Mouse (Mus musculus) testis, adult 2 months (tissue): ENCODE measurements around the gene St6galnac3. TPM values are rescaled to one million over a fixed set of nuclear protein-coding genes. Genes with fewer than 3 reads are reported as not detected.

ENCODE experiments used
- H3K27ac ChIP-seq: fragments of 200-500 bp; 2 replicates; pipeline ENCODE4 v1.5.1; 2012; ENCODE audit warnings: low read depth, low read length; ENCODE audit not compliant: control insufficient read depth, insufficient read depth
- H3K27me3 ChIP-seq: fragments of 200-500 bp; 2 replicates; pipeline ENCODE4 v1.6.1; 2012; ENCODE audit warnings: mild to moderate bottlenecking, low read length, moderate library complexity; ENCODE audit not compliant: control insufficient read depth, insufficient read depth
- H3K36me3 ChIP-seq: fragments of 200-500 bp; 2 replicates; pipeline ENCODE4 v1.6.1; 2012; ENCODE audit warnings: mild to moderate bottlenecking, low read length; ENCODE audit not compliant: control insufficient read depth, insufficient read depth
- H3K4me1 ChIP-seq: fragments of 200-500 bp; 2 replicates; pipeline ENCODE4 v1.6.1; 2012; ENCODE audit warnings: low read length; ENCODE audit not compliant: control insufficient read depth, insufficient read depth
- H3K4me3 ChIP-seq: fragments of 200-500 bp; 2 replicates; pipeline ENCODE4 v1.5.1; 2012; ENCODE audit warnings: low read depth, mild to moderate bottlenecking, low read length, moderate library complexity, mixed read lengths; ENCODE audit not compliant: control insufficient read depth
- CTCF ChIP-seq: fragments of 200-500 bp; IDR thresholded peaks from 2 replicates; pipeline ENCODE4 v1.5.1; 2012; ENCODE audit warnings: low read depth, mild to moderate bottlenecking, inconsistent platforms, low read length, moderate library complexity; ENCODE audit not compliant: control insufficient read depth, insufficient read depth, insufficient replicate concordance
- POLR2A ChIP-seq: fragments of 200-500 bp; IDR thresholded peaks from 2 replicates; pipeline ENCODE4 v1.6.1; 2012; ENCODE audit warnings: low read depth, mild to moderate bottlenecking, inconsistent platforms, low read length, moderate library complexity; ENCODE audit not compliant: control insufficient read depth
- polyA plus RNA-seq: library from polyadenylated mRNA; depleted of rRNA; stranded (reverse); fragments of >200 nt; gene quantifications from 2 replicates; pipeline ENCODE4 v1.2.3, GENCODE M21; 2012

The St6galnac3 gene
- polyA plus RNA-seq, 1 experiment: 2.2 TPM

GRCm38 (mm10) chr3:153744447-153744846 lies 19.5 kb upstream of the St6galnac3 start:
- TF ChIP-seq CTCF (no peak), POLR2A (no peak)
- Histone ChIP-seq H3K36me3 (no peaks in the 10 kb centered on the region), H3K27ac (no peak overlapping the region), H3K4me3 (no peak overlapping the region), H3K27me3 (no peaks in the 10 kb centered on the region), H3K4me1 (no peaks in the 10 kb centered on the region)

- H3K4me3 ChIP-seq: no peak overlapping the region
- no peaks in the 10 kb centered on the region for H3K4me1 ChIP-seq
- H3K36me3 ChIP-seq: no peaks in the 10 kb centered on the region
- no peak overlapping the region for H3K27ac ChIP-seq
- H3K27me3 ChIP-seq: no peaks in the 10 kb centered on the region
- TF ChIP-seq CTCF (no peak), POLR2A (no peak)
These were observed 16.8 kb upstream of the St6galnac3 start for GRCm38 (mm10) chr3:153741800-153742199.

DNA sequence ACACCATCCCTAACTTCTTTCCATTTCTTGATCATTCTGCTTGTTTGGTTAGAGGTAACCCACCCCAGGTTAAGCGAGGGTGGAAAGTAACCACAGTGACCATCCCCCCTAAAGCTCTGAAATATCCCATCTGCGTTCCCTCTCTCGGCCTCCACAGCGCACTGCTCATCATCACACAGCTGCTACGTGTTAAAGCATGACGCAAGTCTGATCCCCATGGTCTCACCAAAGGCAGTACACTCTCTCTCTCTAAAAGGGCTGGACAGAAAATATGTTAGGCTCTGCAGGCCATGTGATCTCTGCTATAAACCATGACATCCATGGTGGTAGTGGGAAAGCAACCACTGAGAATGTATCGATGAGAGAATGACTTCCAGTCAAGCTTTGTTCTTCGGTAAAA lies 14.4 kb upstream of the St6galnac3 start:
- H3K27ac ChIP-seq: no peak overlapping the region
- H3K4me1 ChIP-seq: no peaks in the 10 kb centered on the region
- H3K36me3 ChIP-seq: no peaks in the 10 kb centered on the region
- H3K27me3 ChIP-seq: no peaks in the 10 kb centered on the region
- no peak overlapping the region for H3K4me3 ChIP-seq
- no peak for TF ChIP-seq CTCF
- no peak for TF ChIP-seq POLR2A

DNA sequence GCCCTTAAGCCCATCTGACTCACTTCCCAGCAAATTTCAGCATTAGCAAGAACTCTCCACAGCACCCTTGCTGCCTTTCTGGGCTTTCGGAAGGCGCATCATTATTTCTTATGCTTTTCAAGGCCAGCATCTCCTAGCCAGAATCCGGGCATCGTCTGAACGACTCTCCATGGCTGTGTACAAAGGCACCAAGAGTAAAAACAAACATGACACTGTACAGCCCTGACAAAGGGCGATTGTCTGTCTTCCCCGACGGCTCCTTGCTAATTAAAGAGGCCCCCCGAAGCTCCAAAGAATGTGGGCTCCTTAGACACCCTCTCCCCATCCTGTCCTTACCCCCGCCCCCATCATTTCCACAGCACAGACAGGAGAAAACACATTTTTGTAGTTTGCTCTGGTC lies 13.4 kb upstream of the St6galnac3 start:
- no peaks in the 10 kb centered on the region for H3K27me3 ChIP-seq
- H3K36me3 ChIP-seq: no peaks in the 10 kb centered on the region
- no peaks in the 10 kb centered on the region for H3K4me1 ChIP-seq
- no peak for TF ChIP-seq POLR2A
- TF ChIP-seq CTCF: no peak
- no peak overlapping the region for H3K27ac ChIP-seq
- no peak overlapping the region for H3K4me3 ChIP-seq

DNA sequence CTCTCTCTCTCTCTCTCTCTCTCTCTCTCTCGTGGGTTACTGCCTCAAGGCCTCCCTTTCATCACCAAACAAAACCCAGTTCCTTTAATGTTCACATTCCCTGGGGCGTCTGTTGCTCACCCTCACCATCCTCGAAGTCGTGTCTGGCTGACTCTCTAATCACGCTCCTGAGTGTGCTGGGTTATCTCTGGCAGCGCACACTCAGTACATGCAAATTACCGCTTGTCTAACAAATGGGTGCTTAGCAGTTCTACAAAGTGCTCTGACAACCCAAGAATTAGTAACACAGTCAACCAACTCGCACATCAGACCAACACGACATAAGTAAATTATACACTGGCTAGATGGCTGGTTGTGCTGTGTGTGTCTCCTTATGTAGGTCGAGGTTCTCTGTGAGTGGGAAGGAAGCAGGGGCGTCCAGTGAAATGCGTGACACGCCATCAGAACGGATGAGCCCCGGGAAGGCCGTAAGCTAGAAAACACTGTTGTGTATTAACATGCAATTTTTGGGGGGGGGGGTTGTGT lies 11.8 kb upstream of the St6galnac3 start:
- TF ChIP-seq CTCF: no peak
- TF ChIP-seq POLR2A: no peak
- Histone ChIP-seq H3K27me3 (no peaks in the 10 kb centered on the region), H3K27ac (no peak overlapping the region), H3K4me3 (no peak overlapping the region), H3K4me1 (no peaks in the 10 kb centered on the region), H3K36me3 (no peaks in the 10 kb centered on the region)

DNA sequence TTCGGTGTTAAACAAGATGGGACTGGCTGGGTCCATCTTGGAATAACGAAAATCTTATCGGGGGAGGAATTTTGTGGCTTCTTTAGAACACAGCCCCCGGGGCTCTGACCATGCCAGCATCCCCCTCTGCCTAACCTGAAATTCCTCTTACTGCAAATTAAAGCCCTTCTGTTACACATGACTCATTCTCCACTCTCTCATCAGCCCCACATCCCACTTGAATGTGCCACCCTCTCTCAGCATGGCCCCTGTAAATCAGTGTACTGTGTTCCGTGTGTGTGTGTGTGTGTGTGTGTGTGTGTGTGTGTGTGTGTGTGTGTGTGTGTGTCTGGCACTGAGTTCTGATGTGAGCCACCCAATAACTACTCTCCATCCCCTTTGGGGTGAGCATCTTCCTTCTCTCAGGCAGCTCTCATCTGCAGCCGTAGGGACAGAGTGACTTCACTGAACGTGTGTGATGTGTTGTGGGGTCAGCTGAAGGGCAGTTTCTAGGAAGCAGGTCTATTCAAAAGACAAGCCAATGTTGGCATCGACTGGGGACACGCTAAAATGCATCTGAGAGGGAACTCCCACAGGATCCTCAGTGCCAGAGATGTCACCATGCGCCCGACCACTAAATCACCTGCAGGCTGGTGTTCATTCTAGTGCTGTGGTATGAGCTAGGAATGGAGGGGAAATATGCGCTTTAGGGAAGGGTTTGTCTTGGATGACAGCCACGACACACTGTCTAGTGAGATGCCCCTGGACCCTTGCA lies 11.0 kb upstream of the St6galnac3 start:
- Histone ChIP-seq H3K4me1 (no peaks in the 10 kb centered on the region), H3K27ac (no peak overlapping the region), H3K4me3 (no peak overlapping the region), H3K27me3 (no peaks in the 10 kb centered on the region), H3K36me3 (no peaks in the 10 kb centered on the region)
- TF ChIP-seq POLR2A: no peak
- TF ChIP-seq CTCF: no peak

- H3K4me3 ChIP-seq: no peak overlapping the region
- no peaks in the 10 kb centered on the region for H3K36me3 ChIP-seq
- TF ChIP-seq POLR2A (no peak), CTCF (no peak)
- H3K27me3 ChIP-seq: no peaks in the 10 kb centered on the region
- no peak overlapping the region for H3K27ac ChIP-seq
- no peaks in the 10 kb centered on the region for H3K4me1 ChIP-seq
These were observed 9.8 kb upstream of the St6galnac3 start for GRCm38 (mm10) chr3:153734741-153735140.
